Mouse (Mus musculus) forebrain, embryonic 15.5 days (tissue): ENCODE measurements at regions not wholly inside any gene's neighbourhood (a gene's known extent, or its start where the extent isn't known, plus 50 kb on each side); places are given as distances from the start of the nearest gene placed in this dataset. TPM values are rescaled to one million over a fixed set of nuclear protein-coding genes. Genes with fewer than 3 reads are reported as not detected.

ENCODE experiments used
- ATAC-seq: fragments of 200-750 bp; cut with Nextera tagmentation; replicated peaks from 2 replicates; pipeline ENCODE4 v1.8.0; 2017; ENCODE audit warnings: mild to moderate bottlenecking, moderate TSS enrichment, moderate library complexity
- H3K27ac ChIP-seq: fragments of 300-500 bp; sonication (generic); replicated peaks from 2 replicates; pipeline ENCODE4 v1.5.1; 2015; ENCODE audit warnings: mild to moderate bottlenecking, inconsistent platforms
- H3K27me3 ChIP-seq: fragments of 300-500 bp; sonication (generic); 2 replicates; pipeline ENCODE4 v1.6.1; 2015; ENCODE audit warnings: inconsistent platforms
- H3K36me3 ChIP-seq: fragments of 300-500 bp; sonication (generic); 2 replicates; pipeline ENCODE4 v1.6.1; 2015; ENCODE audit warnings: mild to moderate bottlenecking, inconsistent platforms
- H3K4me1 ChIP-seq: fragments of 300-500 bp; sonication (generic); 2 replicates; pipeline ENCODE4 v1.6.1; 2015; ENCODE audit warnings: inconsistent platforms
- H3K4me2 ChIP-seq: fragments of 300-500 bp; sonication (generic); replicated peaks from 2 replicates; pipeline ENCODE4 v1.6.1; 2015; ENCODE audit warnings: mild to moderate bottlenecking, inconsistent platforms
- H3K4me3 ChIP-seq: fragments of 300-500 bp; sonication (generic); 2 replicates; pipeline ENCODE4 v1.5.1; 2015; ENCODE audit warnings: mild to moderate bottlenecking, inconsistent platforms
- H3K9ac ChIP-seq: fragments of 300-500 bp; sonication (generic); replicated peaks from 2 replicates; pipeline ENCODE4 v1.6.1; 2015; ENCODE audit warnings: mild to moderate bottlenecking, inconsistent platforms
- H3K9me3 ChIP-seq: fragments of 300-500 bp; sonication (generic); 2 replicates; pipeline ENCODE4 v1.6.1; 2016; ENCODE audit warnings: inconsistent platforms
- WGBS: fragments of 180-500 bp; shearing (Covaris S2); methylation state at CpG from one replicate; pipeline ENCODE4 v1.1.7; 2015; ENCODE audit warnings: mixed read lengths; 5-methylcytosine and 5-hydroxymethylcytosine counted together
- microRNA-seq: library from miRNA; unstranded; fragments of <30 nt; microRNA quantifications from one replicate; pipeline ENCODE4, GENCODE M21; 2016

- Histone ChIP-seq H3K4me1 (peaks cover 19% of the 10 kb centered on the region), H3K4me3 (no peak overlapping the region), H3K9ac (no peak overlapping the region), H3K9me3 (no peaks in the 10 kb centered on the region), H3K36me3 (no peaks in the 10 kb centered on the region), H3K27me3 (no peaks in the 10 kb centered on the region), H3K4me2 (no peak overlapping the region), H3K27ac (no peak overlapping the region)
- ATAC-seq = no peak
- WGBS = 91% methylated on average over 9 of the region's 9 CpGs
These were observed 104.2 kb downstream of the 4931417E11Rik start for GRCm38 (mm10) chr6:73365306-73365705.

GRCm38 (mm10) chr6:73334995-73335394 lies 86.8 kb downstream of the Suclg1 start:
- no peak overlapping the region for H3K9ac ChIP-seq
- H3K9me3 ChIP-seq = no peaks in the 10 kb centered on the region
- no peak overlapping the region for H3K4me3 ChIP-seq
- no peak for ATAC-seq
- H3K4me2 ChIP-seq = no peak overlapping the region
- no peaks in the 10 kb centered on the region for H3K4me1 ChIP-seq
- no peaks in the 10 kb centered on the region for H3K36me3 ChIP-seq
- H3K27ac ChIP-seq = no peak overlapping the region
- no peaks in the 10 kb centered on the region for H3K27me3 ChIP-seq
- 37% methylated on average over 6 of the region's 6 CpGs for WGBS

- H3K4me2 ChIP-seq = no peak overlapping the region
- H3K4me1 ChIP-seq = no peaks in the 10 kb centered on the region
- no peaks in the 10 kb centered on the region for H3K36me3 ChIP-seq
- H3K27me3 ChIP-seq = no peaks in the 10 kb centered on the region
- H3K9me3 ChIP-seq = no peaks in the 10 kb centered on the region
- H3K4me3 ChIP-seq = no peak overlapping the region
- H3K9ac ChIP-seq = no peak overlapping the region
- H3K27ac ChIP-seq = no peak overlapping the region
- 91% methylated on average over 11 of the region's 11 CpGs for WGBS
- no peak for ATAC-seq
These were observed 81.5 kb downstream of the Suclg1 start for GRCm38 (mm10) chr6:73329666-73330065.

Small RNA genes in the stretch of these regions (microRNA-seq; reads per million reads assigned to microRNA genes)
- not detected for gene Gm24370
